Mouse (Mus musculus) E14TG2a.4 (cell line): ENCODE results near the gene Tpr.

Experiments used
- CTCF ChIP-seq: conservative IDR thresholded peaks from 2 replicates; pipeline ENCODE4 v1.5.1; 2014; ENCODE audit warnings: low read length
- NANOG ChIP-seq: IDR thresholded peaks from 2 replicates; pipeline ENCODE4 v1.6.1; 2014; ENCODE audit warnings: borderline replicate concordance, low read length, mixed read lengths

DNA sequence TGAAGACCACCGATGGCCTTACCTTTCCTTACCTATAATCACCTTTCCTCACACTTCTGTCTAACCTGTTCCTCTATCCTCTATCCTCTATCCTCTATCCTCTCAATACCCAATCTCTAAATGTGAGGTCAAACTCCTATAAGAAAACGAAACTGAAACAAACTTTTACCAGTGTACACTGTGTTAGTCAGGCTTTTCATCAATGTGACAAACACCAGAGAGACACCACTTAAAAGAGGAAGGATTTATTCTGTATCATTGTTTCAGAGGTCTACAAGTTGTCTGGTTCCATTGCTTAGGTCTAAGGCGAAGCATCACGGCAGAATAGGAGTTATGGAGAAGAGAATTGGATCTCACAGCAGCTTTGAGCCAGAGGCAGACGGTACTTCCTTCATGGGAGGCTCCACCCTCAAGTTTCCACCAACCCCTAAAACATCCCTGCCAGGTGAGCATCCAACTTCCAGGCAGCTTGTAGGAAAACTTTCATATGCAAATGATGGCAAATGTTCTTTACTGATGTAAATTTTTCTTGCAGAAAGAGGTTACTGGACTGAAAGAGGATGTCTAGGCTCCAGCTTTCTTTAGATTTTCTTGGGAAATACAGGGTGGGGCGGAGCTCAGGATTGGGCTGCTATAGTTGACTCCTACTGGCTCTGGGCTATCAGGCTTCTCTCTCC, 104.1 kb downstream of the Tpr start:
- TF ChIP-seq CTCF (no peak), NANOG (no peak)
